Mouse (Mus musculus): ENCODE data around the gene Mfsd14b.

GRCm38 (mm10) chr13:65149940-65150339, 37.2 kb upstream of the Mfsd14b start, which contains the start of gene Olfr466:
- TF ChIP-seq CTCF (IDR thresholded peaks at IDR 0.05; ENCODE audit: extremely low read depth, insufficient read length, insufficient replicate concordance, low read depth, low read length), result no peak
- no peak for TF ChIP-seq POLR2A (IDR thresholded peaks at IDR 0.05; ENCODE audit: low read depth, low read length)
